16 mouse cellular contexts compared by ENCODE assay signal in genomic region chr4:15593816-15594430, GRCm38 (mm10).
DNase-seq lines count a peak whose midpoint lies in the region; ATAC-seq lines count a peak whose summit lies in the region.
"Had no signal": no experiment of that assay in that cellular context is flagged by ENCODE, and none has a peak within 500 bp of the region (broad histone marks: within the 10 kb centered on the region; RNA-seq: fewer than 3 reads in every experiment).

No protein-coding gene starts in this region.

- no peaks in the 10 kb centered on the region for H3K27me3 ChIP-seq in forebrain, embryonic 15.5 days
- H3K27me3 ChIP-seq in forebrain, embryonic 10.5 days (ENCODE audit: poor library complexity, severe bottlenecking) = no peaks in the 10 kb centered on the region
- no peaks in the 10 kb centered on the region for H3K27me3 ChIP-seq in midbrain, embryonic 14.5 days (ENCODE audit: control insufficient read depth, insufficient read depth, low read length)
- no peaks in the 10 kb centered on the region for H3K27me3 ChIP-seq in midbrain, embryonic 11.5 days (ENCODE audit: control insufficient read depth, insufficient read depth, low read length)
- H3K27me3 ChIP-seq: embryonic facial prominence, embryonic 15.5 days; limb, embryonic 13.5 days had no signal

- H3K4me1 ChIP-seq in forebrain, embryonic 15.5 days = peaks cover 6% of the 10 kb centered on the region; the same call in 1 of the 2 replicates
- H3K4me1 ChIP-seq in forebrain, embryonic 10.5 days = no peaks in the 10 kb centered on the region
- H3K4me1 ChIP-seq in midbrain, embryonic 14.5 days (ENCODE audit: control insufficient read depth, insufficient read depth, low read length) = 0 out of 2 replicates have a peak, but pooled peaks cover 6% of the 10 kb centered on the region
- H3K4me1 ChIP-seq in midbrain, embryonic 11.5 days (ENCODE audit: control insufficient read depth, insufficient read depth, low read length) = no peaks in the 10 kb centered on the region
- H3K4me1 ChIP-seq: embryonic facial prominence, embryonic 15.5 days; limb, embryonic 13.5 days had no signal

- no peak overlapping the region for H3K4me2 ChIP-seq in forebrain, embryonic 15.5 days (replicated peaks)
- no peak overlapping the region for H3K4me2 ChIP-seq in midbrain, embryonic 14.5 days (ENCODE audit: low read length)
- H3K4me2 ChIP-seq in midbrain, embryonic 11.5 days = no peak overlapping the region
- H3K4me2 ChIP-seq: embryonic facial prominence, embryonic 15.5 days; limb, embryonic 13.5 days had no signal

- no peak for DNase-seq in forebrain, embryonic 10.5 days (ENCODE audit: extremely low spot score, low spot score)
- DNase-seq in midbrain, embryonic 14.5 days = peak; percentile 42
- DNase-seq in midbrain, embryonic 11.5 days (ENCODE audit: low spot score, missing footprints) = no peak
- DNase-seq in mesoderm, embryonic 11.5 days (ENCODE audit: low read depth, low spot score) = peak; percentile 13
- peak; percentile 21 for DNase-seq in telencephalon, adult 2 months (ENCODE audit: low read depth, low spot score)
- DNase-seq in spleen, postnatal 36 days (ENCODE audit: low spot score in 2 of 2) = no peak
- DNase-seq in thymus, postnatal 4 days = no peak
- DNase-seq: adrenal gland, postnatal 14 days; B cell, adult 2 months; kidney, postnatal 25 days; lung, postnatal 4 days; right cerebral cortex, postnatal 4 days had no signal

- peak; percentile 60; the same call in 1 of the 2 replicates for ATAC-seq in forebrain, embryonic 15.5 days (replicated peaks)
- no peak; the same call in 1 of the 2 replicates for ATAC-seq in midbrain, embryonic 14.5 days (ENCODE audit: low FRiP score, low TSS enrichment)
- ATAC-seq in midbrain, embryonic 11.5 days (ENCODE audit: low FRiP score) = no peak
- ATAC-seq: inflammation-experienced regulatory T-cells, adult 6 months had no signal

- H3K9me3 ChIP-seq in forebrain, embryonic 15.5 days = no peaks in the 10 kb centered on the region
- no peaks in the 10 kb centered on the region for H3K9me3 ChIP-seq in forebrain, embryonic 10.5 days
- no peaks in the 10 kb centered on the region for H3K9me3 ChIP-seq in midbrain, embryonic 14.5 days (ENCODE audit: control insufficient read depth, low read length)
- H3K9me3 ChIP-seq in midbrain, embryonic 11.5 days (ENCODE audit: control insufficient read depth, low read length) = no peaks in the 10 kb centered on the region
- H3K9me3 ChIP-seq: embryonic facial prominence, embryonic 15.5 days; limb, embryonic 13.5 days had no signal

- 51% methylated on average over 3 of the region's 3 CpGs for WGBS in forebrain, embryonic 15.5 days
- WGBS in forebrain, embryonic 10.5 days = 86% methylated on average over 3 of the region's 3 CpGs
- WGBS in midbrain, embryonic 14.5 days = 73% methylated on average over 3 of the region's 3 CpGs
- 79% methylated on average over 3 of the region's 3 CpGs for WGBS in midbrain, embryonic 11.5 days

- H3K36me3 ChIP-seq in forebrain, embryonic 15.5 days = no peaks in the 10 kb centered on the region
- H3K36me3 ChIP-seq in forebrain, embryonic 10.5 days (replicated peaks) = no peaks in the 10 kb centered on the region
- H3K36me3 ChIP-seq in midbrain, embryonic 14.5 days (ENCODE audit: control insufficient read depth, insufficient read depth, low read length) = no peaks in the 10 kb centered on the region
- no peaks in the 10 kb centered on the region for H3K36me3 ChIP-seq in midbrain, embryonic 11.5 days (ENCODE audit: control insufficient read depth, insufficient read depth, low read length)
- H3K36me3 ChIP-seq: embryonic facial prominence, embryonic 15.5 days; limb, embryonic 13.5 days had no signal

- no peak overlapping the region for H3K9ac ChIP-seq in forebrain, embryonic 15.5 days (replicated peaks)
- H3K9ac ChIP-seq in midbrain, embryonic 14.5 days (replicated peaks; ENCODE audit: low read length) = no peak overlapping the region
- no peak overlapping the region for H3K9ac ChIP-seq in midbrain, embryonic 11.5 days (ENCODE audit: low read length)
- H3K9ac ChIP-seq: embryonic facial prominence, embryonic 15.5 days; limb, embryonic 13.5 days had no signal

- no peak overlapping the region for H3K4me3 ChIP-seq in forebrain, embryonic 15.5 days
- H3K4me3 ChIP-seq in forebrain, embryonic 10.5 days = no peak overlapping the region
- no peak overlapping the region for H3K4me3 ChIP-seq in midbrain, embryonic 14.5 days (replicated peaks; ENCODE audit: low read depth, low read length)
- no peak overlapping the region for H3K4me3 ChIP-seq in midbrain, embryonic 11.5 days (ENCODE audit: low read depth, low read length)
- H3K4me3 ChIP-seq: embryonic facial prominence, embryonic 15.5 days; limb, embryonic 13.5 days had no signal

- no peak overlapping the region for H3K27ac ChIP-seq in forebrain, embryonic 15.5 days (replicated peaks)
- no peak overlapping the region for H3K27ac ChIP-seq in forebrain, embryonic 10.5 days
- H3K27ac ChIP-seq in midbrain, embryonic 14.5 days (replicated peaks; ENCODE audit: low read depth, low read length) = no peak overlapping the region; the same call in 1 of the 2 replicates
- H3K27ac ChIP-seq in midbrain, embryonic 11.5 days (ENCODE audit: low read depth, low read length) = no peak overlapping the region
- H3K27ac ChIP-seq: embryonic facial prominence, embryonic 15.5 days; limb, embryonic 13.5 days had no signal

Comparison
In these comparisons a context has a peak if more than half of its experiments do, and no peak if none do; other contexts are left out.
1. DNase-seq: peak in midbrain, embryonic 14.5 days (single experiment), mesoderm, embryonic 11.5 days (single experiment) and telencephalon, adult 2 months (single experiment); none in forebrain, embryonic 10.5 days (single experiment), midbrain, embryonic 11.5 days (single experiment), spleen, postnatal 36 days (0 of 2) and thymus, postnatal 4 days (single experiment).